Mouse (Mus musculus): ENCODE measurements around the gene Akt3. TPM values are rescaled to one million over a fixed set of nuclear protein-coding genes. Genes with fewer than 3 reads are reported as not detected.

Gene Akt3
- polyA plus RNA-seq, 1 experiment from 2014 or later: 4.2 TPM

- Histone ChIP-seq H3K27me3 (no peaks in the 10 kb centered on the region), H3K9ac (no peak overlapping the region), H3K4me2 (no peak overlapping the region), H3K36me3 (no peaks in the 10 kb centered on the region), H3K4me3 (no peak overlapping the region), H3K27ac (no peak overlapping the region), H3K9me3 (replicated peaks) (no peaks in the 10 kb centered on the region), H3K4me1 (replicated peaks) (no peaks in the 10 kb centered on the region)
- ATAC-seq (replicated peaks; ENCODE audit: insufficient number of reproducible peaks, insufficient read depth, low FRiP score, low read depth): no peak
- WGBS: 84% methylated on average over 11 of the region's 11 CpGs
Measured at GRCm38 (mm10) chr1:177051366-177051963, 206.5 kb downstream of the Akt3 start.

DNA sequence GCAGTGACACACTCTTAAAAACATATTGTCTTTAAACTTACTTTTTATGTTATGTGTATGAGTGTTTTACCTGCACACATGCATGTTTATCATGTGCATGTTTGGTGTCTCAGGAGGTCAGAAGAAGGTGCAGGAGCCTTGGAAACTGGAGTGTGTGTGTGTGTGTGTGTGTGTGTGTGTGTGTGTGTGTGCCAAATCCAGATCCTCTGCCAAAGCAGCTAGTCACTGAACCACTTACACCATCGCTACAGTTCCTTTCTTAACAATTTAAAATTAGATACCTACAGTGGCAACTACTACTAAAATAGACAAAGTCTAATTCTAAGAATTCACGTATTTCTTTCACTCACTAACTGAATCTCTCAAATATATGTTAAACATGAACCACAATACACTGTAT, 209.2 kb downstream of the Akt3 start:
- ATAC-seq (replicated peaks; ENCODE audit: insufficient number of reproducible peaks, insufficient read depth, low FRiP score, low read depth): no peak
- Histone ChIP-seq H3K9me3 (replicated peaks) (no peaks in the 10 kb centered on the region), H3K4me1 (replicated peaks) (no peaks in the 10 kb centered on the region), H3K36me3 (no peaks in the 10 kb centered on the region), H3K9ac (no peak overlapping the region), H3K27ac (no peak overlapping the region), H3K4me2 (no peak overlapping the region), H3K4me3 (no peak overlapping the region), H3K27me3 (no peaks in the 10 kb centered on the region)
- WGBS: 68% methylated on average over 2 of the region's 2 CpGs

DNA sequence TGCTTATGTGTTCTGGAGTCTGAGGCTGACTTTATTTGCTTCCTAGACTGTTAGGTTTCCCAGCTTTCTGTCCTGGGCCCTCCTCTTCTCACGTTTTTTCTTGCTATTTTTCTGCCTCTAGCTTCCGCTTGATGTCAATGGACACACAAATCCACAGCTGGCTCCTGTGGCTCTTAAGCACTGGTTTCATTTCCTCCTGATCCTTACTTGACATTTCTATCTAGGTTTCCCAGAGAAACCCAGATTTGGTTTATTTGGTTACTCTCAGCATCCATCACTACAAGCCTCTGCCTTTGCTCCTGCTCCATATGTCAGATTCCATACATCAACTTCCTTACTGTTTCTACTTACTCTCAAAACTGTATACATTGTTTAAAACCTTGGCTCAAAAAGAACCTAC, 211.0 kb downstream of the Akt3 start:
- no peak for ATAC-seq (replicated peaks; ENCODE audit: insufficient number of reproducible peaks, insufficient read depth, low FRiP score, low read depth)
- Histone ChIP-seq H3K9ac (no peak overlapping the region), H3K36me3 (no peaks in the 10 kb centered on the region), H3K4me3 (no peak overlapping the region), H3K27me3 (no peaks in the 10 kb centered on the region), H3K4me2 (no peak overlapping the region), H3K4me1 (replicated peaks) (0 out of 2 replicates have a peak, but pooled peaks cover 2% of the 10 kb centered on the region), H3K9me3 (replicated peaks) (no peaks in the 10 kb centered on the region), H3K27ac (no peak overlapping the region)
- 78% methylated on average over 2 of the region's 2 CpGs for WGBS

DNA sequence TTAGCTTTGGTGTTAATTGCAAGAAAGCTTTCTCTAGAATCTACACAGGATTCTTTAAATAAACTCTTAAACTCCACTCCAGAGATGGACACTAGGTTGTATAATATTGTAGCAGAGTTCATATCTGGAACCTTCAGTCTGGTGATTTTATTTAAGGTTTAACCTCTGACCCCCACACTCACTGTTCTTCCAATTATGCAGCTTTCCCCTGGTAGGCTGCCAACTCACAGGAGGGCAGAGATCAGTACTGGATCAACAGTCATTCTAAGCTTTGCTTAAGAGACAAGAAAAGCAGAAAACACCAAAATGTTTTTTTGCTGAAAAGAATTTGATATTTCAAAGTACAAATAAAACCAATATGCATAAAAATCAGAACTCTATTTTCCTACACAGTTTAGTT, 212.1 kb downstream of the Akt3 start:
- Histone ChIP-seq H3K4me2 (no peak overlapping the region), H3K36me3 (no peaks in the 10 kb centered on the region), H3K27me3 (no peaks in the 10 kb centered on the region), H3K27ac (no peak overlapping the region), H3K4me1 (replicated peaks) (0 out of 2 replicates have a peak, but pooled peaks cover 2% of the 10 kb centered on the region), H3K9ac (no peak overlapping the region), H3K4me3 (no peak overlapping the region), H3K9me3 (replicated peaks) (no peaks in the 10 kb centered on the region)
- ATAC-seq (replicated peaks; ENCODE audit: insufficient number of reproducible peaks, insufficient read depth, low FRiP score, low read depth): no peak

DNA sequence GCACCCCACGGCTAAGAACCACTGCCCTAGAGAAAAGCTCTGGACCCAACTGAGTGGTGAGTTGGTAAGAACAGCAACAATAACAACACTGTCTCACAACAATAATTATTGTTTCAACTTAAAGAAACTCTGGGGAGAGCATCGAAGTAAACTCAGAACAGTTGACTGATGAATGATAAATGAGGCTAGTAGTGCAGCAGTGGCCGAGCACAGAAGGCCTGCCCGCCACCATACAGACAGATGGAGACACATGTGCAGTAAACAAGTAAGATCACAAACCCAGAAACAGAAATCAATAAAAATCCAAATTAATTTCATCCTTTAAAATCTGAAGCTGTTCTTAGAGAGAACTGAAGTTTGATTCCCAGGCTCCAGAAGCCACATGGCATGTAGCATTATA, 217.9 kb downstream of the Akt3 start:
- no peaks in the 10 kb centered on the region for H3K27me3 ChIP-seq
- H3K9ac ChIP-seq: no peak overlapping the region
- H3K4me3 ChIP-seq: no peak overlapping the region
- no peak overlapping the region for H3K4me2 ChIP-seq
- WGBS: 68% methylated on average over 4 of the region's 4 CpGs
- 0 out of 2 replicates have a peak, but pooled peaks cover 2% of the 10 kb centered on the region for H3K4me1 ChIP-seq (replicated peaks)
- no peaks in the 10 kb centered on the region for H3K36me3 ChIP-seq
- no peak for ATAC-seq (replicated peaks; ENCODE audit: insufficient number of reproducible peaks, insufficient read depth, low FRiP score, low read depth)
- H3K9me3 ChIP-seq (replicated peaks): no peaks in the 10 kb centered on the region
- no peak overlapping the region for H3K27ac ChIP-seq

GRCm38 (mm10) chr1:177039093-177039674, 218.8 kb downstream of the Akt3 start:
- Histone ChIP-seq H3K27ac (no peak overlapping the region), H3K27me3 (no peaks in the 10 kb centered on the region), H3K4me2 (no peak overlapping the region), H3K4me1 (replicated peaks) (0 out of 2 replicates have a peak, but pooled peaks cover 2% of the 10 kb centered on the region), H3K36me3 (no peaks in the 10 kb centered on the region), H3K4me3 (no peak overlapping the region), H3K9me3 (replicated peaks) (no peaks in the 10 kb centered on the region), H3K9ac (no peak overlapping the region)
- no peak for ATAC-seq (replicated peaks; ENCODE audit: insufficient number of reproducible peaks, insufficient read depth, low FRiP score, low read depth)
- 67% methylated on average over 6 of the region's 6 CpGs for WGBS

DNA sequence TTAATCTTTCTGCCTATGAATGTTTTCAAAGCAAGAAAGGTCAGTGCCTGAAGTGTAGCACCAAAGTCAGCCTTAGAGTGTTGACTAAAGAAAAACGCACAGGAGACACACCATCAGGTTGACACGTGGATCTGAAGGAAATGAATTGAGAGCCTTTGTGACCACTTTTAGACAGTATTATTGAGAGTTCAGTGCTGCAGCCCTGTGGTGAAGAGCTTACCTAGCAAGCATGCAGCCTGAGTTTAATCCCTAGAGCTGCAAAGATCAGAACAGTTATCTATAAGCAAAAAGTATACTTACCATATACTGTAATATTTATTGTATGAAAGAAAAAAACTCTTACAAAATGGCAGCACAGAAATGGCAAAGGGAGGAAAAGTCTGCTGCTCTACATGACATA, 219.6 kb downstream of the Akt3 start:
- H3K36me3 ChIP-seq: no peaks in the 10 kb centered on the region
- no peak overlapping the region for H3K9ac ChIP-seq
- no peak overlapping the region for H3K4me3 ChIP-seq
- 49% methylated on average over 2 of the region's 2 CpGs for WGBS
- no peaks in the 10 kb centered on the region for H3K9me3 ChIP-seq (replicated peaks)
- no peak for ATAC-seq (replicated peaks; ENCODE audit: insufficient number of reproducible peaks, insufficient read depth, low FRiP score, low read depth)
- H3K27me3 ChIP-seq: no peaks in the 10 kb centered on the region
- 0 out of 2 replicates have a peak, but pooled peaks cover 2% of the 10 kb centered on the region for H3K4me1 ChIP-seq (replicated peaks)
- H3K4me2 ChIP-seq: no peak overlapping the region
- no peak overlapping the region for H3K27ac ChIP-seq

- H3K9me3 ChIP-seq (replicated peaks): no peaks in the 10 kb centered on the region
- H3K4me1 ChIP-seq (replicated peaks): peaks cover 3% of the 10 kb centered on the region; the same call in 1 of the 2 replicates
- H3K36me3 ChIP-seq: no peaks in the 10 kb centered on the region
- H3K4me3 ChIP-seq: no peak overlapping the region
- 92% methylated on average over 2 of the region's 2 CpGs for WGBS
- no peak overlapping the region for H3K4me2 ChIP-seq
- H3K27me3 ChIP-seq: no peaks in the 10 kb centered on the region
- no peak overlapping the region for H3K9ac ChIP-seq
- no peak overlapping the region for H3K27ac ChIP-seq
- ATAC-seq (replicated peaks; ENCODE audit: insufficient number of reproducible peaks, insufficient read depth, low FRiP score, low read depth): no peak
Measured at GRCm38 (mm10) chr1:177035460-177035859, 222.5 kb downstream of the Akt3 start.

DNA sequence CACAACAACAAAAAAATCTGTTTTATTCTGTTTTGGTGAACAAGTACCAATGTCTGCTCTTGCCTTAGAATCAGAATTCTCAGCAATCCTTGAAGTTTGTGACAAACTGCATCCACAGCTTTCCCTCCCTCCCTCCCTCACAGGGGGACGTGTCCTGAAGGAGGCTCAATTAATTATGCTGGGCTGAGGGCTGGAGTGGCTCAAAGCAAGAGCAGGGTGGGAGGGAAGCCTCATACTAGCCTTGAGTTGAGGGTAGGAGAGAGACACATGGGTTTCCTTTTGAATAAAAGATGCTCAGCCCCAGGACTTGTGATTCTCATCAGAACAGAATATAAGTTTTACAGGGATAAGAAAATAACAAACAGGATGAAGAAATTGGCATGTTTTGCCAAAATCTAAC, 225.8 kb downstream of the Akt3 start:
- no peak overlapping the region for H3K27ac ChIP-seq
- no peak overlapping the region for H3K4me2 ChIP-seq
- no peak for ATAC-seq (replicated peaks; ENCODE audit: insufficient number of reproducible peaks, insufficient read depth, low FRiP score, low read depth)
- H3K4me3 ChIP-seq: no peak overlapping the region
- no peaks in the 10 kb centered on the region for H3K27me3 ChIP-seq
- peaks cover 10% of the 10 kb centered on the region; the same call in 1 of the 2 replicates for H3K4me1 ChIP-seq (replicated peaks)
- H3K36me3 ChIP-seq: no peaks in the 10 kb centered on the region
- no peaks in the 10 kb centered on the region for H3K9me3 ChIP-seq (replicated peaks)
- H3K9ac ChIP-seq: no peak overlapping the region
- 63% methylated on average over 1 of the region's 1 CpGs for WGBS

DNA sequence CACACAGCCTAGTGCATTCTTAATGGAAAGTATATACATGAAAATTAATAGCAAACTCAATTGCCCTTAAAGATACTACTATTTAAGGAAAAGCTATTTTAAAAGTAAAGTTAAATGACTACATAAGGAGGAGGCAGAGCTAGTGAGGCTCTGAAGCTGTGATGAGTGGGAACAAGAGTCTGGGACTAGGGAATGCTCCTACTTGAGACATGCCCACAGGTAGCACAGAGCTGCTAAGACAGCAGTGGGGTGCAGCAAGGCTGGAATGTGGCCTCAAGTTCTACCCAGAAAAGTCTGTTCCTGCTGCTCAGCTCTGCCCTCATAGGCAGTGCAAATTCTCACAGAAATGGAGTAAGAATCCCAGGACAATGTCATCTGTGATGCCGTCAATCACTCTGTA, 226.8 kb downstream of the Akt3 start:
- ATAC-seq (replicated peaks; ENCODE audit: insufficient number of reproducible peaks, insufficient read depth, low FRiP score, low read depth): no peak

GRCm38 (mm10) chr1:177030669-177031068, 227.3 kb downstream of the Akt3 start:
- WGBS: 77% methylated on average over 3 of the region's 3 CpGs

More for the DNA sequence above, 226.8 kb downstream of the Akt3 start:
- Histone ChIP-seq H3K9me3 (replicated peaks) (no peaks in the 10 kb centered on the region), H3K36me3 (no peaks in the 10 kb centered on the region), H3K9ac (no peak overlapping the region), H3K4me2 (no peak overlapping the region), H3K4me1 (replicated peaks) (peaks cover 10% of the 10 kb centered on the region; the same call in 1 of the 2 replicates), H3K27me3 (no peaks in the 10 kb centered on the region), H3K4me3 (no peak overlapping the region), H3K27ac (no peak overlapping the region)
- WGBS: 97% methylated on average over 1 of the region's 1 CpGs

DNA sequence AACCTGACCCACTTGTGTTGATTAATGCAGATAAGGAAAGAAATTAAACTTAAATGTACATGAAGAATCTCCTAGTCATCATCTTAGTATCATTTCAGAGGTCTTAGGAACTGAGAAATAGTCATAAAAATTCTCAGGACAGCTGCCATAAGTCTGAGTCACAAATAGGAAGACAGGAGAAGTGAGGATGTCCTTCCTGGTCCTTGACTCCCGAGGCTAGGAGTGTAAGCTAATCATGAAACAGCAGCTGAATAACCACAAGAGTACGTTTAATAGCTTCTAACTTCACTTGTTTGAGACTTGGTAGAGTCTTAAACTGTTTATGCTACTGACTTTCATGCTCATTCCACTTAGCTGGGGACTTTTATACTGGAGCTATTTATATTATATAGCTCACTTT, 229.0 kb downstream of the Akt3 start:
- no peak overlapping the region for H3K27ac ChIP-seq
- WGBS: 47% methylated on average over 2 of the region's 2 CpGs
- no peaks in the 10 kb centered on the region for H3K27me3 ChIP-seq

More at GRCm38 (mm10) chr1:177030669-177031068, 227.3 kb downstream of the Akt3 start:
- H3K4me2 ChIP-seq: no peak overlapping the region
- H3K9ac ChIP-seq: no peak overlapping the region
- H3K27me3 ChIP-seq: no peaks in the 10 kb centered on the region
- H3K4me1 ChIP-seq (replicated peaks): peaks cover 10% of the 10 kb centered on the region; the same call in 1 of the 2 replicates
- no peak overlapping the region for H3K4me3 ChIP-seq
- no peaks in the 10 kb centered on the region for H3K36me3 ChIP-seq
- ATAC-seq (replicated peaks; ENCODE audit: insufficient number of reproducible peaks, insufficient read depth, low FRiP score, low read depth): no peak
- H3K27ac ChIP-seq: 0 out of 2 replicates have a peak overlapping the region, but pooled peaks have one; percentile 7
- no peaks in the 10 kb centered on the region for H3K9me3 ChIP-seq (replicated peaks)

More for the DNA sequence above, 229.0 kb downstream of the Akt3 start:
- ATAC-seq (replicated peaks; ENCODE audit: insufficient number of reproducible peaks, insufficient read depth, low FRiP score, low read depth): no peak
- Histone ChIP-seq H3K4me2 (no peak overlapping the region), H3K9ac (no peak overlapping the region), H3K4me1 (replicated peaks) (peaks cover 10% of the 10 kb centered on the region; the same call in 1 of the 2 replicates), H3K36me3 (no peaks in the 10 kb centered on the region; the same call in 1 of the 2 replicates), H3K9me3 (replicated peaks) (no peaks in the 10 kb centered on the region), H3K4me3 (no peak overlapping the region)
